Comparison of ENCODE assay signal across 8 mouse cellular contexts in genomic region chr11:61761584-61762407, GRCm38 (mm10). TPM values are rescaled to one million over a fixed set of nuclear protein-coding genes. Genes with fewer than 3 reads are reported as not detected.
DNase-seq lines count a peak whose midpoint lies in the region; ATAC-seq lines count a peak whose summit lies in the region.

TSS of gene Prpsap2 (minus strand) at chr11:61762088.

- H3K4me1 ChIP-seq in brown adipose tissue, adult 24 weeks (ENCODE audit: control insufficient read depth, insufficient read depth, insufficient read length, low read length), result peaks cover 9% of the 10 kb centered on the region; the same call in 1 of the 2 replicates
- peaks cover 10% of the 10 kb centered on the region for H3K4me1 ChIP-seq in heart, embryonic 13.5 days
- H3K4me1 ChIP-seq in liver, embryonic 12.5 days, result peaks cover 42% of the 10 kb centered on the region
- peaks cover 7% of the 10 kb centered on the region; the same call in 1 of the 2 replicates for H3K4me1 ChIP-seq in stomach, embryonic 15.5 days

- H3K27me3 ChIP-seq in heart, embryonic 13.5 days (replicated peaks), result no peaks in the 10 kb centered on the region
- H3K27me3 ChIP-seq in liver, embryonic 12.5 days (replicated peaks), result 0 out of 2 replicates have a peak, but pooled peaks cover 4% of the 10 kb centered on the region
- no peaks in the 10 kb centered on the region for H3K27me3 ChIP-seq in stomach, embryonic 15.5 days (replicated peaks)

- H3K4me2 ChIP-seq in heart, embryonic 13.5 days, result peak within 1 kb of the TSS; percentile 79
- H3K4me2 ChIP-seq in liver, embryonic 12.5 days, result peak within 1 kb of the TSS; percentile 79
- peak within 1 kb of the TSS; percentile 52 for H3K4me2 ChIP-seq in stomach, embryonic 15.5 days

- peak within 1 kb of the TSS; percentile 86 for H3K9ac ChIP-seq in heart, embryonic 13.5 days
- peak within 1 kb of the TSS; percentile 75 for H3K9ac ChIP-seq in liver, embryonic 12.5 days
- H3K9ac ChIP-seq in stomach, embryonic 15.5 days, result peak within 1 kb of the TSS; percentile 65

- H3K4me3 ChIP-seq in brown adipose tissue, adult 24 weeks (ENCODE audit: insufficient read depth, low read depth, low read length), result peak within 1 kb of the TSS; percentile 71
- H3K4me3 ChIP-seq in heart, embryonic 13.5 days, result peak within 1 kb of the TSS; percentile 70
- peak within 1 kb of the TSS; percentile 70 for H3K4me3 ChIP-seq in liver, embryonic 12.5 days
- H3K4me3 ChIP-seq in stomach, embryonic 15.5 days (replicated peaks), result peak within 1 kb of the TSS; percentile 68

- peak; percentile 89 for ATAC-seq in heart, embryonic 13.5 days (ENCODE audit: extremely low read depth, insufficient number of reproducible peaks, low FRiP score, low TSS enrichment)
- ATAC-seq in liver, embryonic 12.5 days, result peak; percentile 91
- ATAC-seq in stomach, embryonic 15.5 days (ENCODE audit: insufficient read depth, low FRiP score, low read depth), result peak; percentile 93

- peak within 1 kb of the TSS; percentile 17; the same call in 1 of the 2 replicates for H3K27ac ChIP-seq in brown adipose tissue, adult 24 weeks (replicated peaks; ENCODE audit: low read depth, low read length)
- peak within 1 kb of the TSS; percentile 79 for H3K27ac ChIP-seq in heart, embryonic 13.5 days (replicated peaks)
- H3K27ac ChIP-seq in liver, embryonic 12.5 days, result peak within 1 kb of the TSS; percentile 83
- H3K27ac ChIP-seq in stomach, embryonic 15.5 days, result peak within 1 kb of the TSS; percentile 91

- WGBS in heart, embryonic 13.5 days, result under 1% methylated on average over 48 of the region's 51 CpGs
- whole genome bisulfite sequencing in liver, embryonic 12.5 days (ENCODE audit: insufficient replicate concordance), result under 1% methylated on average over 51 of the region's 51 CpGs
- WGBS in stomach, embryonic 15.5 days, result under 1% methylated on average over 51 of the region's 51 CpGs

- peaks cover 17% of the 10 kb centered on the region for H3K36me3 ChIP-seq in heart, embryonic 13.5 days
- peaks cover 6% of the 10 kb centered on the region for H3K36me3 ChIP-seq in liver, embryonic 12.5 days
- H3K36me3 ChIP-seq in stomach, embryonic 15.5 days, result 0 out of 2 replicates have a peak, but pooled peaks cover 2% of the 10 kb centered on the region

- DNase-seq in CD4-positive, CD25-positive, alpha-beta regulatory T cell, adult 2 months (ENCODE audit: low read depth, low spot score), result peak; percentile 99
- DNase-seq in fat pad, adult 2 months (ENCODE audit: extremely low read depth, low read depth, low spot score), result peak; percentile 54
- DNase-seq in kidney, postnatal 10 days, result peak; percentile 100
- peak; percentile 100 for DNase-seq in natural killer cell, adult 2 months (ENCODE audit: low spot score in 2 of 2)

- no peaks in the 10 kb centered on the region for H3K9me3 ChIP-seq in heart, embryonic 13.5 days
- H3K9me3 ChIP-seq in liver, embryonic 12.5 days (replicated peaks), result no peaks in the 10 kb centered on the region
- no peaks in the 10 kb centered on the region for H3K9me3 ChIP-seq in stomach, embryonic 15.5 days

RNA-seq across cellular contexts. Expression of gene Prpsap2, which starts in this region (rescaled TPM):
- polyA plus RNA-seq in brown adipose tissue, adult 24 weeks (2012; ENCODE audit: insufficient read depth, insufficient read length, missing spikeins), result 22.0 and 28.2 TPM in 2 replicates
- 17.0 and 19.0 TPM in 2 replicates for polyA plus RNA-seq in heart, embryonic 13.5 days (2015; fragmentation: Nextera tagmentation; extraction: Ambion mirVana)
- polyA plus RNA-seq in liver, embryonic 12.5 days (2016; fragmentation: Nextera tagmentation; extraction: Ambion mirVana), result 10.9 and 12.1 TPM in 2 replicates
- polyA plus RNA-seq in stomach, embryonic 15.5 days (2015; fragmentation: Nextera tagmentation; extraction: Ambion mirVana), result 26.3 and 30.3 TPM in 2 replicates

Comparison
In these comparisons a context has a peak if more than half of its experiments do, and no peak if none do; other contexts are left out.
1. Peak in every context shown above with its lines: DNase-seq, ATAC-seq, H3K4me3 ChIP-seq and H3K27ac ChIP-seq.
2. H3K27ac ChIP-seq: peak in every context shown above with its lines; median percentile 91 in stomach, embryonic 15.5 days; 83 in liver, embryonic 12.5 days; 79 in heart, embryonic 13.5 days; 17 in brown adipose tissue, adult 24 weeks.